Mouse (Mus musculus): ENCODE measurements around the gene Mboat7.
"Not testable (repeated sequence)": the region's sequence is repeated elsewhere in the genome, so short reads cannot be mapped to it uniquely, and the experiment has no call there.

The Mboat7 gene

GRCm38 (mm10) chr7:3692987-3693808 lies at the start of gene Mboat7:
Gene Mboat7, minus strand, starts transcription at chr7:3693523.
- peak; percentile 99 for DNase-seq

- DNase-seq: not testable (repeated sequence)
Measured at GRCm38 (mm10) chr7:3732675-3733074, 39.4 kb upstream of the Mboat7 start.

GRCm38 (mm10) chr7:3725459-3725858 lies 32.1 kb upstream of the Mboat7 start:
- not testable (repeated sequence) for DNase-seq

GRCm38 (mm10) chr7:3720268-3720667 lies 26.9 kb upstream of the Mboat7 start, which contains the start of gene Pirb:
Gene Pirb, minus strand, starts transcription at chr7:3720391.
- not testable (repeated sequence) for DNase-seq

- DNase-seq: no peak
Measured at GRCm38 (mm10) chr7:3715249-3715648, 21.9 kb upstream of the Mboat7 start.

- DNase-seq: no peak
Measured at GRCm38 (mm10) chr7:3712264-3712942, 19.1 kb upstream of the Mboat7 start.

- no peak for DNase-seq
Measured at GRCm38 (mm10) chr7:3709000-3709399, 15.7 kb upstream of the Mboat7 start.

- not testable (repeated sequence) for DNase-seq
Measured at GRCm38 (mm10) chr7:3708447-3708980, 15.2 kb upstream of the Mboat7 start.

GRCm38 (mm10) chr7:3707568-3708413 lies 14.5 kb upstream of the Mboat7 start:
- no peak for DNase-seq

- DNase-seq: no peak
Measured at GRCm38 (mm10) chr7:3707027-3707426, 13.7 kb upstream of the Mboat7 start.

- no peak for DNase-seq
Measured at GRCm38 (mm10) chr7:3706343-3706934, 13.1 kb upstream of the Mboat7 start.

- DNase-seq: no peak
Measured at GRCm38 (mm10) chr7:3705911-3706310, 12.6 kb upstream of the Mboat7 start.

- not testable (repeated sequence) for DNase-seq
Measured at GRCm38 (mm10) chr7:3705461-3705860, 12.1 kb upstream of the Mboat7 start.

GRCm38 (mm10) chr7:3704475-3704874 lies 11.2 kb upstream of the Mboat7 start:
- DNase-seq: no peak

- DNase-seq: peak; percentile 96
Measured at GRCm38 (mm10) chr7:3703879-3704441, 10.6 kb upstream of the Mboat7 start, which contains the start of gene Rps9. Gene Rps9, plus strand, starts transcription at chr7:3703993.

- no peak for DNase-seq
Measured at GRCm38 (mm10) chr7:3703148-3703878, 10.0 kb upstream of the Mboat7 start.

- no peak for DNase-seq
Measured at GRCm38 (mm10) chr7:3698471-3698870, 5.1 kb upstream of the Mboat7 start.

- not testable (repeated sequence) for DNase-seq
Measured at GRCm38 (mm10) chr7:3694949-3695305, 1.6 kb upstream of the Mboat7 start.

GRCm38 (mm10) chr7:3694076-3694948 lies 989 bp upstream of the Mboat7 start:
- peak; percentile 84 for DNase-seq

GRCm38 (mm10) chr7:3693809-3694075 lies 419 bp upstream of the Mboat7 start:
- no peak for DNase-seq

All from kidney, adult 11 months (tissue).